Mouse (Mus musculus): Measurements from ENCODE around the gene Cir1.
A peak's percentile ranks its signal among the peaks of the same experiment; 100 is the strongest.

Gene Cir1

GRCm38 (mm10) chr2:73301979-73302378 is 10.5 kb downstream of the Cir1 start:
- no peak for DNase-seq (ENCODE audit: low spot score in 2 of 2)

- DNase-seq (ENCODE audit: low spot score in 2 of 2): no peak
Measured at GRCm38 (mm10) chr2:73298841-73299240, 13.7 kb downstream of the Cir1 start.

GRCm38 (mm10) chr2:73298154-73298553 is 14.3 kb downstream of the Cir1 start:
- DNase-seq (ENCODE audit: low spot score in 2 of 2): no peak

GRCm38 (mm10) chr2:73295023-73295422 is 17.5 kb downstream of the Cir1 start:
- no peak for DNase-seq (ENCODE audit: low spot score in 2 of 2)

- DNase-seq (ENCODE audit: low spot score in 2 of 2): no peak
Measured at GRCm38 (mm10) chr2:73291130-73291529, 21.4 kb downstream of the Cir1 start.

- no peak for DNase-seq (ENCODE audit: low spot score in 2 of 2)
Measured at GRCm38 (mm10) chr2:73285630-73286029, 26.9 kb downstream of the Cir1 start.

- no peak for DNase-seq (ENCODE audit: low spot score in 2 of 2)
Measured at GRCm38 (mm10) chr2:73281707-73282106, 30.8 kb downstream of the Cir1 start.

GRCm38 (mm10) chr2:73281048-73281661 is 31.3 kb downstream of the Cir1 start:
- no peak for DNase-seq (ENCODE audit: low spot score in 2 of 2)

- no peak for DNase-seq (ENCODE audit: low spot score in 2 of 2)
Measured at GRCm38 (mm10) chr2:73280356-73281047, 32.0 kb downstream of the Cir1 start.

- DNase-seq (ENCODE audit: low spot score in 2 of 2): no peak
Measured at GRCm38 (mm10) chr2:73279271-73280038, 33.0 kb downstream of the Cir1 start.

GRCm38 (mm10) chr2:73278869-73279268 is 33.6 kb downstream of the Cir1 start:
- no peak for DNase-seq (ENCODE audit: low spot score in 2 of 2)

GRCm38 (mm10) chr2:73278131-73278854 is 34.2 kb downstream of the Cir1 start:
- DNase-seq (ENCODE audit: low spot score in 2 of 2): peak; percentile 75 to 86

- no peak for DNase-seq (ENCODE audit: low spot score in 2 of 2)
Measured at GRCm38 (mm10) chr2:73277709-73278075, 34.8 kb downstream of the Cir1 start.

- no peak for DNase-seq (ENCODE audit: low spot score in 2 of 2)
Measured at GRCm38 (mm10) chr2:73277021-73277708, 35.3 kb downstream of the Cir1 start.

GRCm38 (mm10) chr2:73276141-73276571 is 36.3 kb downstream of the Cir1 start:
- DNase-seq (ENCODE audit: low spot score in 2 of 2): no peak

- DNase-seq (ENCODE audit: low spot score in 2 of 2): no peak
Measured at GRCm38 (mm10) chr2:73275261-73276040, 37.0 kb downstream of the Cir1 start.

GRCm38 (mm10) chr2:73274119-73274920 is 38.2 kb downstream of the Cir1 start:
- peak in 1 of 2 experiments; percentile 46 for DNase-seq (ENCODE audit: low spot score in 2 of 2)

GRCm38 (mm10) chr2:73273249-73274118 is 39.0 kb downstream of the Cir1 start:
- no peak for DNase-seq (ENCODE audit: low spot score in 2 of 2)

Data from urinary bladder, postnatal 36 days (tissue).